Mouse (Mus musculus): ENCODE measurements around the gene Cpn2. TPM values are rescaled to one million over a fixed set of nuclear protein-coding genes. Genes with fewer than 3 reads are reported as not detected.

The Cpn2 gene
- polyA plus RNA-seq, 1 experiment, result 0.54 TPM

DNA sequence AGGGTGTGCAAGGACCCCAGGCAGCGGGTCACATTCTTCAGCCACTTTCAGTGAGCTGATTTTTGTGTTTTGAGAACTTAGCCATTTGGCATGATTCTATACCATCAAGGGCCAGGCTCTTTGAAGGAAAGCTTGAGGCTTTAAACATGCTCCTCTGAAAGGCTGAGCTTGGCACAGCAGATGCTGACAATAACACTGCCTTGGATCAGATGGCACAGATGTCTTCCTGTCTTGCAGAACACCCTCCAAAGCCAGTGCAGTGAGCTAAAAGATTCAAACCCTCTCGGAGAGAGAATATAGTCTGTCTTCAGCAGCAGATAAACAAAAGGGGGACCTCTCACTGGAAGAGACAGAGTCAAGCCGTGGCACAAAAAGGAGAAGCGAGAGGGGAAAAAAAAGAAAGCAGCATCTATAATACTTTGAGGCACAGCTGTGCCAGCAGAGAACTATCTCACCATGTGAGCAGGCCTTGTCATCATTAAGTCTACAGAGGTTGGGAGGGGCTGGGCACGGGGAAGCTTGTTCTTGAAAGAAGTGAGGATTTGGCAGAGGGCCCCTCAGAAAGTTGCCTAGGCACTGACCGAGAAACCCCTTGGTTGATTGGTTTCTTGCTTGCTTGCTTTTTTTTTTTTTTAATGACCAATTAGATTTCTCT, 4.8 kb upstream of the Cpn2 start:
- peaks cover 35% of the 10 kb centered on the region for H3K4me1 ChIP-seq (replicated peaks; ENCODE audit: control insufficient read depth, insufficient read depth, low read length)
- no peaks in the 10 kb centered on the region for H3K27me3 ChIP-seq (ENCODE audit: control insufficient read depth, insufficient read depth, low read length)
- no peak for TF ChIP-seq POLR2A (IDR thresholded peaks at IDR 0.05; ENCODE audit: control insufficient read depth, extremely low read depth, insufficient read depth, low read length, poor library complexity)
- TF ChIP-seq CTCF (IDR thresholded peaks at IDR 0.05; ENCODE audit: borderline replicate concordance, control insufficient read depth, extremely low read depth, insufficient read depth, low read length, poor library complexity), result no peak
- peak; percentile 27 for DNase-seq
- 39% methylated on average over 6 of the region's 6 CpGs for WGBS
- no peaks in the 10 kb centered on the region for H3K36me3 ChIP-seq (ENCODE audit: control insufficient read depth, insufficient read depth, low read length)
- no peak overlapping the region for H3K4me3 ChIP-seq (ENCODE audit: control insufficient read depth, insufficient read depth, low read length)
- no peak overlapping the region for H3K27ac ChIP-seq (ENCODE audit: control insufficient read depth, insufficient read depth, low read length)

DNA sequence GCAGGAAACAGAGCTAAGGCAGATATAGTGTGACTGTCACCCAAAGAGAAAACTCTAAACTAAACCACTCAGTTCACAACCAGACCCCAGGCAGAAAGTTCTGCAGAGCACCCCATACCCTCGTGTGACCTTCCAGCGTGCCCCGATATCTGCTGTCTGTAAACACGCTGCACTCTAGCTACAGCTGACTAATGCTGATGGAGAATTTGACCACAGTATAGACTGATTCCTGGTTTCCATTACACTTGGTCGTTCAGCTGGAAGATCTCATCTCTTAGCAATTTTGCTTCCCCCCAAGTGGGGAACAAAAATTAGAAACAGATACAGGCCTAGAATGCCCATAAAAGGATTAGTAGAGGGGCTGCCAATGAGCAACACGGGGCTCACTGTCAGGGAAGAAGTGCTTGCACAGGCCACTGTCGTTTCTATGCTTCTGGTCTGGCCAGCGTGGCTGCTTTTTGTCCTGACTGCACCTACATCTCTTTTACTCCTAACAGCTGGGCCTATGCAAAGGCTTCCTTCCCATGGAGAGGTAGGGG, 4.0 kb upstream of the Cpn2 start:
- H3K27me3 ChIP-seq (ENCODE audit: control insufficient read depth, insufficient read depth, low read length), result no peaks in the 10 kb centered on the region
- whole genome bisulfite sequencing, result 92% methylated on average over 8 of the region's 8 CpGs
- DNase-seq, result no peak
- H3K27ac ChIP-seq (ENCODE audit: control insufficient read depth, insufficient read depth, low read length), result no peak overlapping the region
- no peak overlapping the region for H3K4me3 ChIP-seq (ENCODE audit: control insufficient read depth, insufficient read depth, low read length)
- no peak for TF ChIP-seq CTCF (IDR thresholded peaks at IDR 0.05; ENCODE audit: borderline replicate concordance, control insufficient read depth, extremely low read depth, insufficient read depth, low read length, poor library complexity)
- TF ChIP-seq POLR2A (IDR thresholded peaks at IDR 0.05; ENCODE audit: control insufficient read depth, extremely low read depth, insufficient read depth, low read length, poor library complexity), result no peak
- peaks cover 27% of the 10 kb centered on the region for H3K4me1 ChIP-seq (replicated peaks; ENCODE audit: control insufficient read depth, insufficient read depth, low read length)
- no peaks in the 10 kb centered on the region for H3K36me3 ChIP-seq (ENCODE audit: control insufficient read depth, insufficient read depth, low read length)

DNA sequence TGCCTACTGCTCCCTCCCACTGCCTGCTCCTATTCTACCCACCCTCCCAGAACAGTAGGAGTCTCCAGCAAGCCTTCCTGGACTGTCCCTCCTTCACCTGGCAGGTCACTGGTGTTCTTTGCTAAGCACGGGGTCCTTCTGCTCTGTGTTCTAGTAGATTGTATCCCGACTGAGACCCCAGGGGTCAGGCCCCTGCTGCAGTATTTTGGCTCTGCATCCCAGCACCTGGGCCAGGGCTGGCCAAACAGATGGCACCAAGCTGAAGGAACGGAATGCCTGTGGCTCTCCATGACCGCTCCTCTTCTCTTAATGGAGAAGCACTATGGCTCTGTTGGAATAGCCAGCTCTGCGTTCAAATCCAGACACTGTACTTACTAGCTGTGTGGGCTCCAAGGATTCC, 738 bp downstream of the Cpn2 start:
- no peaks in the 10 kb centered on the region for H3K27me3 ChIP-seq (ENCODE audit: control insufficient read depth, insufficient read depth, low read length)
- 94% methylated on average over 5 of the region's 5 CpGs for WGBS
- no peak for DNase-seq
- TF ChIP-seq POLR2A (IDR thresholded peaks at IDR 0.05; ENCODE audit: control insufficient read depth, extremely low read depth, insufficient read depth, low read length, poor library complexity) (no peak), CTCF (IDR thresholded peaks at IDR 0.05; ENCODE audit: borderline replicate concordance, control insufficient read depth, extremely low read depth, insufficient read depth, low read length, poor library complexity) (no peak)
- H3K4me3 ChIP-seq (ENCODE audit: control insufficient read depth, insufficient read depth, low read length), result no peak overlapping the region
- peaks cover 5% of the 10 kb centered on the region; the same call in 1 of the 2 replicates for H3K4me1 ChIP-seq (replicated peaks; ENCODE audit: control insufficient read depth, insufficient read depth, low read length)
- H3K27ac ChIP-seq (ENCODE audit: control insufficient read depth, insufficient read depth, low read length), result no peak overlapping the region
- no peaks in the 10 kb centered on the region for H3K36me3 ChIP-seq (ENCODE audit: control insufficient read depth, insufficient read depth, low read length)

DNA sequence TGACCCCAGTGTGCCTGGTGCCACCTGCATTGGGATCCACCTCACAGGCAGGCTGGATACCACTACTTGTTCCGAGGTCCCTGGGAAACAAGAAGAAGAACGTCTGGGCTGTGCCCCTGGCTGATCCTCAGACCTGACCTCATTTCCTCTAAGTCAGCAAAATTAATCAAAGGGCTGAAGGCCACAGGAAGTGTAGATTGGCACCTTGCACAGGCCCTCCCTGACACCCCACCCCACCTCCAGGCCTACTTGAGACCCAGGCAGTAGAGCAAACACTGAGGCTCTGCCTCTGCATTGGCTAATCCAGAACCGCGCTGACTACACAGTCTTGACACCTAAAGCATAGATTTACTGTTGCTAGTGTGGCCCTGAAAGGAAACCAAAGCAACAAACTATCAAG, 1.7 kb downstream of the Cpn2 start:
- no peak for DNase-seq
- Histone ChIP-seq H3K27ac (ENCODE audit: control insufficient read depth, insufficient read depth, low read length) (no peak overlapping the region), H3K4me3 (ENCODE audit: control insufficient read depth, insufficient read depth, low read length) (no peak overlapping the region), H3K36me3 (ENCODE audit: control insufficient read depth, insufficient read depth, low read length) (no peaks in the 10 kb centered on the region), H3K27me3 (ENCODE audit: control insufficient read depth, insufficient read depth, low read length) (no peaks in the 10 kb centered on the region), H3K4me1 (replicated peaks; ENCODE audit: control insufficient read depth, insufficient read depth, low read length) (0 out of 2 replicates have a peak, but pooled peaks cover 3% of the 10 kb centered on the region)
- no peak for TF ChIP-seq CTCF (IDR thresholded peaks at IDR 0.05; ENCODE audit: borderline replicate concordance, control insufficient read depth, extremely low read depth, insufficient read depth, low read length, poor library complexity)
- no peak for TF ChIP-seq POLR2A (IDR thresholded peaks at IDR 0.05; ENCODE audit: control insufficient read depth, extremely low read depth, insufficient read depth, low read length, poor library complexity)
- WGBS, result 36% methylated on average over 4 of the region's 4 CpGs

DNA sequence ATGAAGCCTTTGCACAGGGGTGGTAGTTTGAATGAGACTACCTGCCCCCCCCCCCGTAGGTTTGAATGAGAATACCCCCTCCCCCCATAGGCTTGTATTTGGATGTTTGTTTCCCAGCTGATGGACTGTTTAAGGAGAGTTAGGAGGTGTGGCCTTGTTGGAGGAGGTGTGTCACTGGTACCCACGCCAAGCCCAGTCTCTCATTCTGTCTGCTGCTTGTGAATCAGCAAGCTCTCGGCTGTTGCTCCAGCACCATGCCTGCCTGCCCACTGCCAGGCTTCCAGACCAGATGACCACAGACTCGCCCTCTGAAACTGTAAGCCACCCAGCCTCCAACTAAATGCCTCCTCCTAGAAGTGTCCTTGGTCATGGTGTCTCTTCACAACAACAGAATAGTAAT, 4.1 kb downstream of the Cpn2 start:
- no peaks in the 10 kb centered on the region for H3K36me3 ChIP-seq (ENCODE audit: control insufficient read depth, insufficient read depth, low read length)
- H3K27ac ChIP-seq (ENCODE audit: control insufficient read depth, insufficient read depth, low read length), result no peak overlapping the region
- 80% methylated on average over 4 of the region's 4 CpGs for WGBS
- no peak overlapping the region for H3K4me3 ChIP-seq (ENCODE audit: control insufficient read depth, insufficient read depth, low read length)
- TF ChIP-seq CTCF (IDR thresholded peaks at IDR 0.05; ENCODE audit: borderline replicate concordance, control insufficient read depth, extremely low read depth, insufficient read depth, low read length, poor library complexity) (no peak), POLR2A (IDR thresholded peaks at IDR 0.05; ENCODE audit: control insufficient read depth, extremely low read depth, insufficient read depth, low read length, poor library complexity) (no peak)
- no peak for DNase-seq
- 0 out of 2 replicates have a peak, but pooled peaks cover 3% of the 10 kb centered on the region for H3K4me1 ChIP-seq (replicated peaks; ENCODE audit: control insufficient read depth, insufficient read depth, low read length)
- no peaks in the 10 kb centered on the region for H3K27me3 ChIP-seq (ENCODE audit: control insufficient read depth, insufficient read depth, low read length)

DNA sequence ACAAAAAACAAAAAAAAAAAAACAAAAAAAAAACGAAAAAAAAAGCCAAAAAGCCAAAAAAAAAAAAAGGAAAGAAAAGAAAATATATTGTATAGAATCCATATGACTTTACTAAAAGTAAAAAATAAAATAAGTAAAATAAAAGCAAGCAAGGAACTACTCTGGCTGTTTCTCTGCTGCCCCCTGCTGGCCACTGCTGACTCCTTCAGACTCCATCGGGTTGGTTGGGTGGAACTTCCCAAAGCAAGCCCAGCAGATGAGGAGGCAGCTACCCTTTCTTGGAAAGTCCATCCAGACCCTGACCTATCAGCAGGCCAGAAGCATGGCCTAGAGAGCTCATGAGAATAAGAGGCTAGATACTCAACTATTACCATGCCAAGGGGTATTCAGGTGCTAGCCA, 4.6 kb downstream of the Cpn2 start:
- Histone ChIP-seq H3K27me3 (ENCODE audit: control insufficient read depth, insufficient read depth, low read length) (no peaks in the 10 kb centered on the region), H3K4me3 (ENCODE audit: control insufficient read depth, insufficient read depth, low read length) (no peak overlapping the region), H3K27ac (ENCODE audit: control insufficient read depth, insufficient read depth, low read length) (no peak overlapping the region), H3K36me3 (ENCODE audit: control insufficient read depth, insufficient read depth, low read length) (no peaks in the 10 kb centered on the region), H3K4me1 (replicated peaks; ENCODE audit: control insufficient read depth, insufficient read depth, low read length) (0 out of 2 replicates have a peak, but pooled peaks cover 3% of the 10 kb centered on the region)
- peak; percentile 70 for DNase-seq
- TF ChIP-seq POLR2A (IDR thresholded peaks at IDR 0.05; ENCODE audit: control insufficient read depth, extremely low read depth, insufficient read depth, low read length, poor library complexity) (no peak), CTCF (IDR thresholded peaks at IDR 0.05; ENCODE audit: borderline replicate concordance, control insufficient read depth, extremely low read depth, insufficient read depth, low read length, poor library complexity) (peak; percentile 64; the same call in 1 of the 2 replicates)
- WGBS, result 0% methylated on average over 2 of the region's 2 CpGs
